Mouse (Mus musculus): ENCODE measurements around the gene Taf7l. TPM values are rescaled to one million over a fixed set of nuclear protein-coding genes. Genes with fewer than 3 reads are reported as not detected.

Gene Taf7l
- not detected in 2 replicates for total RNA-seq (2023)

GRCm38 (mm10) chrX:134476290-134476689 lies at the start of gene Taf7l:
Gene Taf7l, minus strand, starts transcription at chrX:134476490.

Other genes with a start within 250 kb of the Taf7l start
- gene Trmt2b, start 199.5 kb downstream of the Taf7l start, total RNA-seq (2023), result 12.1 and 13.7 TPM in 2 replicates
- gene Tmem35a, start 181.3 kb downstream of the Taf7l start, total RNA-seq (2023), result not detected in 2 replicates
- gene Cenpi, start 168.4 kb downstream of the Taf7l start, total RNA-seq (2023), result 11.2 and 12.3 TPM in 2 replicates
- gene Drp2, start 71.9 kb downstream of the Taf7l start, total RNA-seq (2023), result 0.19 and 0.25 TPM in 2 replicates
- 8.4 and 9.0 TPM in 2 replicates for gene Timm8a1, start 65.4 kb upstream of the Taf7l start, total RNA-seq (2023)
- 58.4 and 65.8 TPM in 2 replicates for gene Btk, start 107.1 kb upstream of the Taf7l start, total RNA-seq (2023)
- 94.9 and 96.7 TPM in 2 replicates for gene Rpl36a, start 109.2 kb upstream of the Taf7l start, total RNA-seq (2023)
- gene Gla, start 124.6 kb upstream of the Taf7l start, total RNA-seq (2023), result 102 and 112 TPM in 2 replicates
- 94.7 and 111 TPM in 2 replicates for gene Hnrnph2, start 124.7 kb upstream of the Taf7l start, total RNA-seq (2023)
- 0.36 and 0.38 TPM in 2 replicates for gene Armcx4, start 210.0 kb upstream of the Taf7l start, total RNA-seq (2023)
- not detected in 2 replicates for gene Armcx1, start 241.5 kb upstream of the Taf7l start, total RNA-seq (2023)